Mouse (Mus musculus): ENCODE measurements at regions not wholly inside any gene's neighbourhood (a gene's known extent, or its start where the extent isn't known, plus 50 kb on each side); places are given as distances from the start of the nearest gene placed in this dataset.

DNA sequence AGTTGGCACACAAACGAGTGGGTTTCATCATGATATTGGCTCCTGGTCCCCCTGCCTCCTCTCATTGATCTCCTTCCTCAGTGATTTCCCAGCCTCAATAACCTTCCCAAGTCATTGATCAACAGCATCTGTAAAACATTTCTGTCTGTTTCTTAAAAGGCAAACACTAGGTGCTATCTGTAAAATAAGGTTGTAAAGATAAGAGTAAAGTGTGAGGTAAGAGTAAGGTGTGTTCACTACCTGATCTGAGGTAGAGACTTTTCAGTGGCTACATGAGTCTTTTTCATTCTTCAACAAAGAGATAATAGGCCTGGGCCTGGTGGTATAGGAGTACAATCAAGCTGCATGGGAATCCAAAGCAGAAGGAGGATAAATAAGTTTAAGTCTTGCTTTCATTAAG is 55.7 kb downstream of the Plk2 start:
- DNase-seq, result no peak

DNA sequence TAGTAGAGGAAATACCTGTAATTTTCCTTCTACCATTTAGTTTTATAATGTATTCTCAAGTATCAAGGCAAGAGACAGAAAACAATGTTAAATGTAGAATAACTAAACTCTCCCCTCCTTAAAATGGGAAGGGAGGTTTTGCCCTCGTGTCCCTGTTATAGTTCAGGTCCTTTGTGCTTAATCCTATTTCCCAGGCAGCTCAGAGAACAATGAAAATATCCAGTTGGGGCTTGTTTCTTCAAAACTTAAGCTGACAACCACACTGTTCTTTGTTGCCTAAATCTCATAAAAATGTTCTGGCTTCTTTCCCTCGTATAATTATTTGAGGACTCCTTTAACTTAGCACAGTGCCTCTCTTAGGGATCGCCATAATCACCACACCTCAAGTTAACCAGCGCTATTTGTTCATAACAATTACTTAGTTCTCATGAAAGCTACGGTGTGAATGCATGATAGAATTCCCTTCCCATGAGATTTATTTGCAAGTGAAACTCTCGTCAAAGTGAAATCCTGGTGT is 57.2 kb downstream of the Plk2 start:
- DNase-seq, result no peak

DNA sequence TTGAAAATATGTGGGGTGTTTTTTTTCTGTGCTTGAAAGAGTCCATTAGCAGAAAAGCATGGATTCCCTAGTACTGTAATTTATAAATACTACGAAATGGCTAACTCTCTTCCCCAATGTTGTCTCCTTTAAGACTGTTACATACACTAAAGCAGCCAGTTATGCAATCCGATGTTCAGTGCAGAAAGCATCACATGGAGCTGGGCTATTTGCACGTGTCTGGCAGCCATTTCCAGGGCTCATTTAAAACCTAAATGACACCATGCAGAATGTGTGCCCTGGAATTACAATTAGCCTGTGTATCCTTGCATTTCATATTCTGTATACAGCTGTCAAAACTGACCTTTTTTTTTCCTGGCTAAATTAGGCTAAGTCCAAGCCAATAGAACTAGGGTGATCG is 60.2 kb downstream of the Plk2 start:
- no peak for DNase-seq

DNA sequence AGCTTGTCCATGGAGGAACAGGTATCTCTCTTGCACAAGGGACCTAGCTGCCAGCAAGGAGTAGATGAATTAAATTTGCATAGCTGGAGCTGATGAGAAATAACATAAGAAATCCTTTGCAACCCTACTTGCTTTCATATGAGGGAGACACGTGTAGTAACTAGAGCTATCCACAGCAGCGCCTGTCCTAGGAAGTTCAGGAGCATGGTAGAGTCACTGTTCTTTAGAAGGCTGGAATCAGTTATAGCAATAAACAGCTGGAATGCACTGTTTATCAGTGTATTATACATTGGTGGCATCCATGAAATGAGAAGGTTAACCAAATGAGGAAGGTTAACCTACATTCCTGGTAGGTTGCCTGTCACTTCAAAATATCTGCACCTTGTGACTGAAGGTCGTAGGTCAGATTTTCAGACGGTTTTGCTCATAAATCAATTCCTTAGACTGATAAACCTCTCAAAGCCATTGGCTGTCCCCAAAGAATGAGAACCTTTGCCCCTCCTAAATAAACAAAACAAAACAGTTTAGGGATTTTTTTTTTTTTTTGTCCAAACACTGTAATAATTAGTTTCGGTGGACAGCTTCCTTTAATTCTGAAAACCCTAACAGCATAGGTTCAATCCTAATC is 60.8 kb downstream of the Plk2 start:
- no peak for DNase-seq

DNA sequence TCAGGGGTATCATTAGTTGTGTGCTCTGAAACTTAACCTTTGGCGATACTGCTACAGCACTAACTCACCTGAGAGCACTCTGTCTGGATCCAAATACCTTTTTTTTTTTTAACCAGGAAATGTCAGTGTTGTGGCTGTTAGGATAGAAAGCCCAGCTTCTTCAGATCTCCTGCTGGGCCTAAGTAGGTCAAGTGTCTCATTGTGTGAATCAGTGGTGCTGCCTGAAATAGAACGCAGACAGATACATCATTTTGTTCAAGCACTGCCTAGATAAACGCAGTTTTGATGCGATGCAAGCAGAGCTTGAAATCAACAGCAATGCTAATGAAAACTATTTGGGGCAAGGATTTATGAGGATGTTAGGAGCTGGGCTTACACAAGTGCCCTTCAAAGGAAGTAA is 63.9 kb downstream of the Plk2 start:
- peak; percentile 11 to 37 for DNase-seq

DNA sequence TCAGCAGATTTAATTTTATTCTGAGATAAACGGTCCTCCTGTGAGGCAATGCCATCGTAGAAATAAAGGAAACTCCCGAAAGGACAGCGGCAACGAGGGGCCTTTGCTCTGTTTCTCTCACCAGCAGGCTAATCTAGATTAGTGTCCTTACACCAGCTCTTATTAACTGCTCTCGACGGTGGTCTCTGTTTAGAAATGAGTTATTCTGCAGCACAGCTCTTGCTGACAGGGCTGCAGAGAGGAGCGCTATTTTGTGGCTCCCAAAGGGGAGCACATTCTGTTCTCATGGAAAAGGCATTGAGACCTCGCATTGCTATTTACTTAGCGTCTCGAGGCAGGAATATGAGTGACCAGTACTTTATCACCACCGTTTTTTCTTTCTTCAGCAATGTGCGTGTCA is 66.7 kb downstream of the Plk2 start:
- DNase-seq, result no peak

DNA sequence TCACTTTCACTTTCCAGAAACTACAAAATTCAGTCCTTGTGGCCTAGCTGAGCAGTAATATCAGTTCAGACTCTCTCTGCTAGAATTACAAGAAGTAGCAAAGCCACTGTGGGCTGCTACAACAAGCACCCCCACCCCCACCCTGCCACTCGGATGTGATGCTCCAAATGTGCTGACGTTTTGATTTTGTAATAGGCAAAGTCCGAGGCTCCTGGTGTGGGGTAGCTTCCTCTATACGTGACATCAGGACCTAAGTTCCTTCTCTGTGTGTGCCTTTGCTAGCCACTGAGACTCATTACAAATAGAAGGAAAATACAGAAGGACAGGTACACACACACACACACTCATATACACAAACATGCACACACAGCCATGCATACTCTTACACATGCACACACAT is 76.7 kb downstream of the Plk2 start:
- DNase-seq, result no peak

DNA sequence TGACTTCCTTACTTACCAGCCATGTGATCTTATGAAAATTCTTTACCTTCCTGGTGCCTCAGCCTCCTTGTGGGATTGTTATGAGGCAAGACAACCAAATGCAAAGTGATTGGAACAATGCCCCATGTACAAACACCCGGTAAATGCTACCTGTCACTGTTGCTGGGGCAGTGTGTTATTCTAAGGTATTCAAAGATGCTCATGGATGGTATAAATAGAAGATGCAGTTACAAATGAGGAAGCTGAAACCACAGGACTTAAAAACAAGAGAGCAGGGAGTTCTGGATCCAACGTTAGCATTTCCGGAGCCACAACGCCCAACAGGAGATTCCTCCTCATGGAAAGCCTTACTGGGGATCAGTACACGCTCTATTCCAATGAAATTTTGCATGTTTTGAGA is 82.9 kb downstream of the Plk2 start:
- no peak for DNase-seq

DNA sequence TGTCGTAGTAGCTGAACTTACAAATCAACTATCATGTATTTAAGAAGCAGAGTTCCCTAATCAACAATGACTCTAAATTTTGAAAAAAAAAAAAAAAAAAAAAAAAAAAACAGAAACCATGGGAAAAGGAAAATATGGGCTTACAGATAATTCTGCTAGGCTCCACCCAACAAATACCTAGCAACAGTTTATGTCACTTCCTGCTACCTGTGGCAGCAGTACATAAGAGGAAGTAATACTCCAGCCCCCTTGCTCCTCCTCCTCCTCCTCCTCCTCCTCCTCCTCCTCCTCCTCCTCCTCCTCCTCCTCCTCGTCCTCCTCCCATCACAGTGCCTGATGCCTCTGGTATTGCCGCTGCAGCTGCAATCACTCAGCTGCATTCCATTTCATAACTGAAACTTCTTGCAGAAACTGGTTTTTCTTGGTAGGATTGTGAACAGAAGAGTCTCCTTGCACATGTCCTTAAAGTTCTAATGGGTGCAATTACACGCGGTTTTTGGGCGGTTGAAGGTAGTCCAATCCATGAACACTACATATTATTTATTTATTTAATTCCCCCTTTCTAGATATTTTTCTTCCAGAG is 89.6 kb downstream of the Plk2 start:
- no peak for DNase-seq

DNA sequence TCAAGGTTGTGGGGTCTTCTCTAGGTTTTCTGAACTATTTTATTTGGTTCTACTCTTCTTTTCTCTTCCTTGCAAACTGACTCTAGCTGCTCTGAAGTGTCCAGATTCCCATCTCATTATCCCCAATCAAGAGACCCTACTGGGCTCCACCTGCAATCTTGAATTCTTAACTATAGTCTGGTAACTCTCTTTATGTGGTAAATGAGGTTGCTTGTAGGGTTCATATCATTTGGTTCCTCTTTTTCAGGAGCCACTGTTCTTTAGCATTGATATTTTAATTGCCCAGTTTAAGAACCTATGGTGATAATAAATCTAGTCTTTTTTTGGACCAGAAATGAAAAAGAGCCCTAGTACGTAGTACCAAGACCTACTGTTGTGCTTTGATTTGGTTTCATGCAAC is 90.7 kb downstream of the Plk2 start:
- no peak for DNase-seq

DNA sequence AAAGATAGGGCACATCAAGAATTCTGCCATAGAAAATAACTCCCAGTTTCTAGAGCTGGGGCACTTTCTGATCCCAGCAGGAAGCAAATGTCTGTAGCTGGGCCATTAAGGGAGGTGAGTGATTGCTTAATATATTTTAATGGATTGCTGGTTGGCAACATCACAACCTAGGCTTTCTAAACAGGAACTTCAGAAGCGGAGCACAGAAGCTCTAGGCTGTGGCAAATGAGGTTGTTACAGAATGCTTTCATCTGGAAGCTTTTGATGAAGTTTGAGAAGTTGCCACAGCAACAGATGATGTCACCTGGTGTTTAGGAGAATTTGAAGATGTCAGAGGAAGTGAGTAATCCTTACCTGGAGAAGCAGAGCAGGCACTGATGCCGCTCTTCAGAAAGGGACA is 95.3 kb downstream of the Plk2 start:
- no peak for DNase-seq

DNA sequence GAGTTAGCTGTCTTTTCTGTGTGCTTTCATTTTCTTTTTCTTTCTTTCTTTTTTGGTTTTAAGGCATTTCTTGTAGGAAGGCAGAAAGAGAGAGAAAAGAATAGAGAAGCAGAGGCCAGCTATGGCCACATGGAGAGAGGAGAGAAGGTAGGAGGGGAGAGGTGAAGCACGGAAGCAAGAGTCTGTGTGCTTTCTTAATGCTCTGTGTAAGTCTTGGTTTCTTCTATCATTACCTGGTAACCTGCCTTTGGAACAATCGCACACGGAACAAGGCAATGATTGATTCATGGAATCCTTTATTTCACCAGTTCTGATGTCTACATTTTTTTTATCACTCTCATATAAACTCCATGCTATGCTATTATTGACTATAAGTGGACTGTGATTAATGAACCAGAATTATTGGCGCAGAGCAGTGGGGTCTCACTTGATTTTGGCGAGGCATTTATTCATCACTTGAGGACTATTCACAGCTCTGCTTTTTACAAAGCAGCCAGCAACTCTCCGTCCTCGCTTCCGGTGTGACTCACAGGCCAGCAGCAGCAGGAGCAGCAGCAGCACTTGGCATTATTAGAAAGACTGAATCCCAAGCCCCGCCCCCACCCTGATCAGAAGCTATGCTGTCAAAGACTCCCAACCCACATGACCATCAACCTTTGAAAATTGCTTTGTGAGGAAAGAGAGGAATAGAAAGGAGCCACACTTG is 97.6 kb downstream of the Plk2 start:
- DNase-seq, result no peak

DNA sequence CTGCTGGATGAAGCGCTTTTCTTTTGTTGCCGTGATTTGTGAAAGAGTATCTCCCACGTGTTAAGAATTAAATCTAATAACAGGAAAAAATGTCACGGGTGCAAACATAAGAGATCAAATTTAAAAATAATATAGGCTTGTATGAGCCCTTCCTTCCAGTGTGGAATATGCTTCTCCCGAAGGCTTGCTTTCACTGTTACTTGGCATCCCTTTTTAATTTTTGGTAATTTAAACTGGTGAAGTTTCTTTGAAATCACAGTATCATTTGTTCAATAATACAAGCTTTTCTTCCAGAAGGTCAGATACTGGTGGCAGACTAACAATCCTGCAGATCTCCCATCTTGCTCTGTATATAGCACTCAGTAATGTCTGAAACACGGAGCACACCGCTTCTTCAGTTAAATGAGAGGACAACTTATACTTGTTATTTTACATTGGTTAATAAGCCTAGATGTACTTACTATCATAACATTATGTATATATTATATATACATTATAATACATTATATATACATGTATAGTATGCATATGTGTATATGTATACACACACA is 98.2 kb downstream of the Plk2 start:
- no peak for DNase-seq

DNA sequence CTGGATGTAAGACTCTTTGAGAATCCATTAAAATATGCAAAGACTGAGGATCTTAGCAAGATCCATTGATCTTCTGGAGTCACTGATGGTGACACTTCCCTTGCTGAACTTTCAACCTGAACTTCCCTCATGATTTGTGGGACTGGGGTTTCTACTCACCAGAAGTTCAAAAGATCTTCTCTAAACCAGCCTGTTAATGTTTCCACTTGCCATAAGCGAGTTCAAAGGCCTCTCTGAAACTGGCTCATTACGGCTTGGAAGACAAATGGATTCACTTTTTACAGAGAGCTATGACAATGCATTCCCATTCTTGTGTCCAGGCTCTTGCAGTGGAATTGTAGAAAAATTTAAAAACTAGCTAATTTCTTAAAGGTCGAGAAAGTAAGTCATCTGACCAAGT is 102.6 kb downstream of the Plk2 start:
- no peak for DNase-seq

DNA sequence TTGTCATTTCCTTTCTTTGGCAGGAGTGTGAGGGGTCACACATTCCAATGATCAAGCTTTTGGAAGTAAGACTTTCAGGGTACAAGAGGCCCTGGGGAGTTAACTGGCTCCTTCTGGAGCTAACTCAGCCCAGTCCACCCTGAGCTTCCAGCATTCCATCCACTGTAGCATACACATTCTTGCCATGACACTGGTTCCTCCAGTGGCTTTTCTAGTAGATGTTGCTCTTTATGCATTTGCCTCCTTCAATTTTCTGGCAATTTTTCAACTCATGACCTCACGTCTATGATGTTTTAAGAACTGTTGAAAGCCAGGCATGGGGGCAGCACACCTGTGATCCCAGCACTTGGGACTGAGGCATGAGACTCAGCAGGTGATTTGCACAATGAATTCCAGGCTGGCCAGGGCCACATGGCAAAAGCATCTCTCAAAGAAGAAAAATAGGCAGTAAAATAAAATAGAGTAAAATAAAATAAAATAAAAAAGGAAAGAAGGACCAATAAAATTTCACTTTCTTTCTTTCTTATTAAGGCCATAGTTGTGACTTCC is 113.0 kb downstream of the Plk2 start:
- DNase-seq, result no peak

DNA sequence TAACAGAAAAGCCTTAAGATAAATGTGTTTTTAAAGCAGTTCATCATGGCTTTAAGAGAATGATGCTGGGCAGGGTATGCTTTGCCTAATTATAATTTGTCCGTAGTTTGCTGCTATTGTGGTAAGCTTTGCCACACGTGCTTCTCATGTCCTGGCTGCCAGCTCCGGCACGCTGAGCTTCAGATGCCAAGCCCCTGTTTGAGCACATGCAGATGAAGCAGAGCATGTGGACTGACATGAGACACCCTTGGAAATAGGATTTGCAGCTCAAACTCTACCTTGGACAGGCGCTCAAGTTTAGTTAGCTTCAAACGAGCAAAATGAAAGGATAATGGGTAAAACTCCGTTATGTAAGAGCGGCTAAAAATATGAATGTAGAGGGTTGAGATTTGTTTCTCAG is 123.1 kb downstream of the Plk2 start:
- no peak for DNase-seq

DNA sequence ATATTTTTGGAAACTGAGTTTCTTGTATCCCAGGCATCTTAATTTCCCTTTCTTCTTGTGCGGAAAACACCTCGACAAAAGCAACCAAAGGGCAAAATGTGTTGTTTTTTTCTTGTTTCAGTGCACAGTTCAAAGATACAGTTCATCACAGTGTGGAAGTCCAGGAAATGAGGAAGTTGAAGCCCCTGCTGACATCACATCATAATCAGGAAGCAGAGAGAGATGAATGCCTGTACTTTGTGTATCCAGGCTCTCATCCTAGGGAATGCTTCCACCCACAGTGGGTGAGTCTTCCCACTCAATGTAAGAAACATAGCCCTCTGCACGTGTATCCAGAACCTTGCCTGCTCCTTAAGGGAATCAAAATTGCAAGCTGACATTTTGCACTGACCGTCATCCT is 128.1 kb downstream of the Plk2 start:
- DNase-seq, result no peak

DNA sequence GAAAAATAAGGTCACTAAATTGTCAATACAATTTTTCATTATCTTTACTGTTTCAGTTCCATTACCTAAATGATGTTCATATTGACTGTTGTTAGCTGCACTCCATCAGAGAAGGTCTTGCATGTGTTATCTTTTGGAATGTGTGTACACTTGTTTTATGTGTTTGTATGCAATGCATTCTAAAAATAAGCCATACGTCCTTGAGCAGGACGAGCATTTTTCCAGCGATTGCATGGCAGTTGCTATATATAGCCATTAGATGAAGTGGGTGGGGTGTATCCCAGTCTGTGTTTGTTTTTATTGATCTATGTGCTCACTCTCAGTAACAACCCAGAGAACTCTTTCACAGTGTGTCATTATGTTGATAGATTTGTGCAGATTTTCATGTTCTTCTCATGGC is 132.8 kb downstream of the Plk2 start:
- no peak for DNase-seq

DNA sequence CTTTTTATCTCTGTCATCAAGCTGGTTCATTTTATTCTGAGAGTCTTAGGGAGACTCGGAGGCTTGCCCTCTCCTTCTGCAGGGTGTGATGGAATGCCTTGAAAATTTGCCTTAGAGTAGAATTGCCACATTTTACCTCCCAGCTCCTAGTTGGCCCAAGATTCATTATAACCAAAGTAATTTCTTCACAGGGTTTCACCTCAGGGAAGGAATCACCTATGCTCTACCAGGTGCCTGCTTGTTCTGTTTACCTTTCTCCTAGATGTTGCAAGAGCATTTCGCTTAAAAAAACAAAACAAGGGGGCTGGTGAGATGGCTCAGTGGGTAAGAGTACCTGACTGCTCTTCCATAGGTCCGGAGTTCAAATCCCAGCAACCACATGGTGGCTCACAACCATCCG is 134.8 kb downstream of the Plk2 start:
- DNase-seq, result no peak

DNA sequence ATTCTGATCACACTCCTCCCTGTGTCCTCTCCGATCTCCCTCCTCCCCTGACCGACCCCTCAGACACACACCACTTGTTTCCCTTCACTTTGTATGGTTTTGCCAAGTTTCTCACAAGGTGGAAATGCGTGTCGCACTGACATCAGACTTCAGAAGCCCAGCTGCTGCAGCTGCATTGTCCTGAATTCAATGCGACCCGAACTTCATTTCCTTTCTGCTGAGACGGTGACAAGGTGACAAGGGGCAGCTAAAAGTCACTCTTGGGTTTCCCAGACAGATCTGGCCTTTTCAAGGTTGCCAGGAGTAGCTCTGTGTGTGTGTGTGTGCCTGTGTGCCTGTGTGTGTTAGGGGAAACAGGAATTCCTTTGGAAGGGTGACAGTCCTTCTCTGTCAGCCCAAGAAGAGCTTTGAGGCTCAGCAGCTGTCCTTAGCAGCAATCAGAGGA is 139.5 kb downstream of the Plk2 start:
- no peak for DNase-seq

DNA sequence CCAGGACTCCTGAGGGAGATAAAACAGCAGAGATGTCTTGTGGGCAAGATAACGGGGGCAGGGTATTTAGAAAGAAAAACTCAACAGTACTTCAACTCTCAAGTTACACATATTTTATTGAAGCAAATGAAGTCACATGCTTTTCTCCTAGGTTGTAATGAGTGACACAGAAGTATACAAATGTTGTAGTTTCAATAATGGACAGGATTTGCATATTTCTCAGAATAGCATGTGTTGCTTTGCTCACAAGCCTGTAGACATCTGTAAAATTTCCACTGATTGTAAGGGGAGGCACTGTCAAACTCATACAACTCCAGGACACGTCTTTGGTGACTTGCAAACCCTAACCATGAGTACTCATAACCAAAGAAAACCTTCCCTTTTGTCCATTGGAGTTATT is 140.9 kb downstream of the Plk2 start:
- DNase-seq, result no peak

DNA sequence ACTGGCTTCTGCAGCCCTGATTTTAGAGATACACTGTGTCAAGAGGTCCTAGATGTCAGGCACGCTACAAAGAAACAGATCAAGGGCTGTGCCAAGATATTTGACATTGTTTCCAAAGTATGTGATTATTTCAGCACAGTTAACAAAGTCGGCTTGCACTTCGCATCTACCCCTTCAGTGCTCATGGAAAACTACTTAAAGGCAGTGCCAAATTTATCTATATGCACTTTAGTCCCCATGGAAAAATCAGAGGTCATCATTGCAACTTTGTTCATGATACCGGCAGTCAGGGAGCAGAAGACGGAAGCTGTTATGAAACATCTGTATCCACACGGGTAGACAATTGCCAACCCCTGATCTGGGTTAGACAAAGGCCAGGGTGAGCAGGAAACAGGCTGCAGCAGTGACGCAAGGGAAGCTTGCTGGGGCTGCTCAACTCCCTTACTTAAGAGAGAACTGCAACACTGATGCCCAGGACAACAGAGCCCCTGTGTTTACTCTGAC is 143.2 kb downstream of the Plk2 start:
- DNase-seq, result no peak

DNA sequence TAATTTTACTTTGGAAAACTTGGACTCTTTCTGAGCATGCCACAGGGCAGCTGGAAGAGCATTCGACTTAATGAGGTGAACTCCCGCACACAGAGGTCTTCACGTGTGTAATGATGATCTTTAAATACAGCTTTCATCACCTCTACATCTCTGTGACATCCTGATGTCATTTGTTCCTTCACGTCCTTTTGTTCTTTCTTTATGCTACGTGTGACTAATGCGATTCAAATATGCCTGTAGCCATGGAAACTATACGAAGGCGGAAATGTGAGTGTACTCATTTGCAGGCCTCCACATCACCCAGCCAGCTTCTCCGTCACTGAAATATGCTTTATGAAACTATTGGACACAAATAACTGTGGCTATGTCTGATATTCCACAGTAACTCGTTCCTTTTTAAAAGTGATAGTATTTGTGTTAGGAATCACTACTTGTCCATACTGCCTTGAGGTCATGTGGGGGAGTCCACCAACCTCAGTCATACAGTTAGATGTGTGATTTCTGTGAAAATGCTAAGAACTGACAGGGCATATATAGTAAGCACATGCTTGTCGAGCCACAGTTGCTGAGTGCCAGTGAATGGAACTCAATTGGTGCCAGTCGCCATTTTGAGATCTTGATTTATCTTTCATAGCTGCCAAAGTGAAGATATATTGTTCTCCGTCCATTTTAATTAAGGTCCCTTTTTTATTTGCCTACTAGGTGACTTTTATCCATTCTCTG is 145.9 kb downstream of the Plk2 start:
- DNase-seq, result no peak
